Mouse (Mus musculus): ENCODE data around the gene Kcnk4.

The Kcnk4 gene

DNA sequence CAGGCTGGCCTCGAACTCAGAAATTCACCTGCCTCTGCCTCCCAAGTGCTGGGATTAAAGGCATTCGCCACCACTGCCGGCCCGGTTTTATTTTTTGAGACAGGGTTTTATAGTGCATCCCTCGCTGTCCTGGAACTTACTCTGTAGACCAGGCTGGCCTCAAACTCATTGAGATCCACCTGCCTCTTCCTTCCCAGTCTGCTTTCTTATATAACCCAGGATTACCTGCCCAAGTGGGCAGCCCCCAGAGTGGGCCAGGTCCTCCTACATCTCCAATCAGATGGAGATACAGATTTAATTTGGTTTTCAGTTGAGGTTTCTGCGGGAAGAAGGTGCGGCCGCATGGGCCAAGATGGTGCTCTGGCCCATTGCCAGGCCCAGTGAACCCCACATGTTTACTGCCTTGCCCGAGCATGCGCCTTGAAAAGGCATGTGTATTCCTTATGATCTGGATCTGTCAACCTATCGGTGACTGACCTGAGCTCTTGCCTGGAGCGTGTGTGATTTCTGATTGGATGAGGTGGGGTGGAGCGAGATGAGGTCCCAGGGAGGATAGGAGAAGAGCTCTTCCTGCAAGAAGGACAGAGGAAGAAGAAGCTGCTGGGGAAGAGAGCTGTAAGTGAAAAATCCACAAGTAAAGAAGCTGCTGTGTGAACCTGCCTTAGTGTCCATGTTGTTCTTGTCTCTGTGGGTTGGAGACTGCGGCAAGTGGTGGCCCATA lies 40.4 kb downstream of the Kcnk4 start:
- no peak for DNase-seq (ENCODE audit: extremely low read depth, low read depth, low spot score)

DNA sequence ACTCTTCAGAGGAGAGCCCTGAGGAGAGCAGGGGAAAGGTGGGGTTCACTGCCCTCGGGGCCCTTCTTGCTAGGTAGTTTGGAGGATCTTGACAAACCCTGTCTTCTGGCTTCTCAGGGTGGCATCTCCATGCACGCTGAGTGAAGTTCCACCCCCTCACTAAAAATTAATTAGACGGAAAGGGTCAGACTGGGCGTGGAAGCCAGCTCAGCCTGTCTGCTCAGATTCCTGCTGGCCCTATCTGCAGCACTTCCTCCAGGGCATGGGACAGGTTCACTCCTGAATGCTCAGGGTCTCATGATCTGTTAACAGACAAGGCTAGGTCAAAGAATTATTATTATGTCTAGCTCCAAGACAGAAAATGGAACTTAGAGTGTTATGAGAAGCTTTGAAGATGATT lies 41.8 kb downstream of the Kcnk4 start:
- no peak for DNase-seq (ENCODE audit: extremely low read depth, low read depth, low spot score)

DNA sequence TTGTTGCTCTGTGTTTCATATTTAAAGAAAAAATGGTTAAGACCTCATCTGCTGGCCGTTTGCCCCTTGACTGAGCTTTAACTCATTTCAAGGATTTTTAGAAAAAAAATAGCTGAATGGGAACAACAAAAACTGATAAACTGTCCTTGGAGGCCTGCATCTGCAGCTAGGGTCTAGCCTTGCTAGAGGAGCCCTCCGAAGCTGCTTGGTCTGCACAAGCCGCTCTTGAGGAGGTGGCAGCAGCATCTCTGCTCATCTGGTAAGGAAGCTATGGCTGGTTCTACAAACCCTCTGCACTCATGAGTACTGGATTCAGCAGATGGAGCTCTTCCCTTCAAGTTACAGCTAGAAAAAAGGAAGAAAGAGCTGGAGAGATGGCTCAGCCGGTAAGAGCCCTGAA lies 56.4 kb downstream of the Kcnk4 start:
- no peak for DNase-seq (ENCODE audit: extremely low read depth, low read depth, low spot score)

DNA sequence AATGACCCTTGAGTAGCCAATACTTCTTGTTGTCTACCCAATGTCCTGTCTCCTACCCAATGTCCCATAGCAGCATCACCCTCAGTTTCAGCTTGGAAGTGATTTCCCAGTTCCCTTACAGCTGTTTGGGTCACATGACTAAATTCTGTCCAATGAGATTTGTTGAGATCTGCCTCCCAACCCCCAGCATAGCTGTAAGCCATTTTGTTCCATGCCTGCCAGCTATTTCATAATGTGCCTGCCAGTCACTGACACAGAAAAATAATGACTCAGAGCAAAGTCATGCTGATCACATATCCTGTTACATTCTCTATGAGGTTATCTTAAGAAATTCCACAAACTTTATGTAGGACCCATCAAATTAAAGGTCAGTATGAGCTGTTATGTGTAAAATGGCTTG lies 57.5 kb downstream of the Kcnk4 start:
- DNase-seq (ENCODE audit: extremely low read depth, low read depth, low spot score) = no peak

DNA sequence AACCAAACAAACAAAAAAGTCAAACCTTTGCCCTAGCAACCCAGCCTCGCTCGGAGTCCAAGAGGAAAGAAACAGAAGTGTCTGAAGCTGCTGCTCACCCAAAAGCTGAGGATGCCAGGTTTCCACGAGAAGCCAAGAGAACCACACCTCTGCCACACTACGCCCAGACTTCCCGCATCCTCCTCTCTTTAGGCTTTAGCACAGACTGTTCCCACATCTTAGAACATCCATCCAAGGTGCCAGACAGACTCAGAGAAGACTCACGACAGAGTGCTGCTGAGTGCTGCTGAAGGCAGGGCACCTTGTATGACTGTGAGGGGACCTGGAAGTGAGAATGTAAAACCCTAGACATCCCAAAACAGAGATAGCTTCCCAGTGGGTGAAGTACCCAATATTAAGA lies 58.5 kb downstream of the Kcnk4 start:
- DNase-seq (ENCODE audit: extremely low read depth, low read depth, low spot score) = no peak

DNA sequence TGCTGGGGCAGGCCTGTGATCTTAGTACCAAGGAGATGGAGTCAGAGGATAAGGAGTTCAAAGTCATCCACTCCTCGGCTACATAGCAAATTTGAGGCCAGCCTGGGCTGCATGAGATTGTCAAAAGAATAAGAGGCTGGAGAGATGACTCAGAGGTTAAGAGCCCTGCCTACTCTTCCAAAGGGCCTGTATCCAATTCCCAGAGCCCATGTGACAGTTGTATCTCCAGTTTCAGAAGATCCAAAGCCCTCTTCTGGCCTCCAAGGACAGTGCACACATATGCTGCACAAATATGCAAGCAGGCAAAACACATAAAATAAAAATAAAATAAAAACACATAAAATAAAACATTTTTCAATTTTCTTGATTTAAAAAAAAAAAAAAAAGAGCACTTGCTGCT lies 60.1 kb downstream of the Kcnk4 start:
- DNase-seq (ENCODE audit: extremely low read depth, low read depth, low spot score) = no peak
